Mouse (Mus musculus): ENCODE measurements around the gene Ghr.

Gene Ghr

DNA sequence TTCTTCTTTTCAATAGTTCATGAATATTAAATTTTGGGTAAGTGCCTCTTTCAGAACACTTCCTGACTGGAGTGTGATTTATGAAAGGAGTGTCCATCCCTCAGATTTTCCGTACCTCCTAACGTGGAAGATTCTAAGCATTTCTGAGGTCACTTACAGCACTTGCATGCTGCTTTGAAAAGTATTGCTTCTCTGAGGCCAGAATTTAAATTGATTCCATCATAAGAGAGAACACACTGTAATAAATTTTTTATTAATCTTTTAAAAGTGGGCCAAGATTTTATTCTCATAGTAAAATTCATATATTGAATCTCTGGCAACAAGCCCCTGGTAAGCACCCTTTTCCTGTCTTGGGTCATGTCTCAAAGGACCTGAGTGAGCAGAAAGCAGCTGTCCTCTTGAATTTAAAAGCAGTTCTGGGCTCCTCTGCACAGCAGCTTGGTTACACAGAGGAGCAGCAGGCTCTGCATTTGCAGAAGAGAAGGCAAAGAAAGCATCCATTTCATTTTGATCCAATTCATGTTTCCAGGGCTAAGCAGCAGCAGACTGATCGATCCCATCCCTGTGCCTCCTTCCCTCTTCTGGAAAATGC, 46.9 kb downstream of the Ghr start:
- no peak for DNase-seq (ENCODE audit: low spot score)

GRCm38 (mm10) chr15:3514027-3514426, 69.3 kb downstream of the Ghr start:
- no peak for DNase-seq (ENCODE audit: low spot score)

DNA sequence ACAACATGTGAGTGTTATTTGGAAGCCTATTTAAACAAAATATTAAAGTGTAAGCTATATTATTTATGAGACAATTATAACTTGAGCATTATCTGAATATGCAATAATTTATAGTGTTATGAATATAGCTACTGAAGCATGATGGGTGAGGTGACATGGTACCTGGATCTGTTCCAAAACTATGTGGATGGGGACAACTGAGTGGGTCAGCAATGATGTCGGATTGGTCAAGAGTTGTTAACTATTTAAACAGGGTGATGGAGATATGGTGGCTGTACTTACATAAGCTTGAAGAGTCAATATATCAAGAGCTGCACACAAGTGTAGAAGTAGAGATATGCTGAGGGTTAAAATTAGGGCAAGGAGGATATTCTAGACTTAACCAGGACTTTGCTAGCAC, 70.9 kb downstream of the Ghr start:
- no peak for DNase-seq (ENCODE audit: low spot score)

- DNase-seq (ENCODE audit: low spot score) = no peak
These were observed 71.6 kb downstream of the Ghr start for GRCm38 (mm10) chr15:3511639-3512171.

DNA sequence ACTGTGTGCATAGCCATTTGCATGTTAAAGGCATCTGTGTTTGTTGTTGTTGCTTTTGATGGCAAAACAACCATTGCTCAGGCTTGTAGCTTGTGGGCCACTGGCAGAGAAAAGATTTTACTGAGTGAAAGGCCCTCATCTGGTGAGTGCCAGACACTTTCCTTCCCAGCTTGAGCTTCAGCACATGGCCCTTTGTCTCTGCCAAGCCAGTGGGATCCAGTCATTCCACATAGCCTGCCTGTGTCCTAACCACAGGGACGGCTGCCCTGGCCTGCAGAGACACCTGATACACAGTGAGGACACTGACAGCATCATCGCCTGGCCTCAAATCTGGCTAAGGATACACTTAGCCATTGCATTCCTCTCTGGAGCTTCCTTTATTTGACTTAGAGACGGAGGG, 74.2 kb downstream of the Ghr start:
- DNase-seq (ENCODE audit: low spot score) = peak; percentile 3

DNA sequence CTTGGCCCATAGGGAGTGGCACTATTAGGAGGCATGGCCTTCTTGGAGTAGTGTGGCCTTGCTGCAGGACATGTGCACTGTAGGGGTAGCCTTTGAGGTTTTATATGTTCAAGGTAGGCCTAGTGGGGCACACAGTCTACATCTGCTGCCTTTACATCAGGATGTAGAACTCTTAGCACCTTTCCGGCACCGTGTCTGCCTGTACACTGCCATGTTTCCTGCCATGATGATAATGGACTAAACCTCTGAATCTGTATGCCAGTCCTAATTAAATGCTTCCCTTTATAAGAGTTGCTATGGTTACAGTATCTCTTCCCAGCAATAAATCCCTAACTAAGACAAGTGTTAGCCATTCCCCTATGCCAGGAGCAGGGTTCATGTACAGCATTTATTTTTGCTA, 76.0 kb downstream of the Ghr start:
- DNase-seq (ENCODE audit: low spot score) = no peak

- no peak for DNase-seq (ENCODE audit: low spot score)
These were observed 78.6 kb downstream of the Ghr start for GRCm38 (mm10) chr15:3504700-3505099.

GRCm38 (mm10) chr15:3501683-3502082, 81.6 kb downstream of the Ghr start:
- no peak for DNase-seq (ENCODE audit: low spot score)

- no peak for DNase-seq (ENCODE audit: low spot score)
These were observed 84.3 kb downstream of the Ghr start for GRCm38 (mm10) chr15:3499020-3499419.

GRCm38 (mm10) chr15:3497946-3498580, 85.2 kb downstream of the Ghr start:
- no peak for DNase-seq (ENCODE audit: low spot score)

GRCm38 (mm10) chr15:3490868-3491267, 92.4 kb downstream of the Ghr start:
- DNase-seq (ENCODE audit: low spot score) = no peak

GRCm38 (mm10) chr15:3490011-3490410, 93.3 kb downstream of the Ghr start:
- no peak for DNase-seq (ENCODE audit: low spot score)

- no peak for DNase-seq (ENCODE audit: low spot score)
These were observed 94.1 kb downstream of the Ghr start for GRCm38 (mm10) chr15:3489180-3489579.

DNA sequence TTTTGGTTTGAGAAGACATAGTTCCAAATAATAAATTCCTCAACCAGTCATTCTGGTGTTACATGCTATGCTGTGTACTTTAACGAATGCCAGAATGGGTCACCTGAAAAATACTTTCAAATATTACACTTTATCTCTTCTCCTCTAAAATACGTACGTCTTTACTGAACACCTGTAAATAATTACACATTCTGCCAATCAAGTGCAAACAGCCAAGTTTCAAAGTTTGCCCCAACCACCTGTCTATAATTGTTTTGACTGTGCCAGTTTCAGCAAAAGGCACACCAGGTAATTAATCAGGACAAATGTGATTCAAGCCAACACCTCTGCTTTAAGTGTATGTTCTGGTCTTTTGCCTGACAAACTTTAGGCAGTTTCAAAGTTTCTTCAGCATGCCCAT, 94.7 kb downstream of the Ghr start:
- no peak for DNase-seq (ENCODE audit: low spot score)

- no peak for DNase-seq (ENCODE audit: low spot score)
These were observed 96.6 kb downstream of the Ghr start for GRCm38 (mm10) chr15:3486691-3487090.

- no peak for DNase-seq (ENCODE audit: low spot score)
These were observed 97.9 kb downstream of the Ghr start for GRCm38 (mm10) chr15:3485367-3485766.

DNA sequence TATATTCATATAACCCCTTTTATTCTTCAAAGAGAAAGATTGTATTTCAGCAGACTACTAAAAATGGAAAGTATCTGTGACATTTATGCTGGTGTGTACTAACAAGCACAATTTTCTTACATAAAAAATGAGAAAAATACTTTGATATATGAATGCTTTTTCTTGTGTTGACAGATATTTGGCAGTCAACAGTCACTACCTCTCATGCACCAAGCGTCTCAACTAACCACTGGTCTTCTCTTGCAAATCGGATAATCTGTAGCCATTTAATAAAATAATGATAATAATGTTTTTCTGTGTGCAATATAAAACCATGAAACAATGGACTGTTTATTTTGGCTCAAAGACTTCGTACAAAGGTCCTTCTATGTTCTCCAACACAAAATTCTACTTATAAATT, 99.8 kb downstream of the Ghr start:
- DNase-seq (ENCODE audit: low spot score) = no peak

- DNase-seq (ENCODE audit: low spot score) = no peak
These were observed 114.1 kb downstream of the Ghr start for GRCm38 (mm10) chr15:3469230-3469629.

DNA sequence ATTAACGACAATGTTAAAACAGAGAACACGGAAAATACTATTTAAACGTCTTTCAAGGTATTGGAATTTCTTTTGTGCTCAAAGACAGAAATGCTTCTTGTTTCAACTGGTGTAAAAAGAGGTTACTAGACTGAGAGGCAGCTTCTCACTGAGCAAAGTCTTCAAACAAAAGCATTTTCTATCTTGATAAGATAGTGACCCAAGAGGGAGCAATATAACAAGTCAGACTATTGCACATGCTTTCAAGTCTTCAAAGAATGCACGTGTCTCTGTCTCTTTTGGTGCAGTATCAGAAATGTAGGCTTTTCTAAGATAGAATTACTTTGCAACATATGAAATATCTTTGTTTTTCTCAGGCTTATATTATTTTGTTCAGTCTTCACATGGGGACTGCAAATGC, 116.7 kb downstream of the Ghr start:
- no peak for DNase-seq (ENCODE audit: low spot score)

GRCm38 (mm10) chr15:3464754-3465153, 118.5 kb downstream of the Ghr start:
- DNase-seq (ENCODE audit: low spot score) = no peak

DNA sequence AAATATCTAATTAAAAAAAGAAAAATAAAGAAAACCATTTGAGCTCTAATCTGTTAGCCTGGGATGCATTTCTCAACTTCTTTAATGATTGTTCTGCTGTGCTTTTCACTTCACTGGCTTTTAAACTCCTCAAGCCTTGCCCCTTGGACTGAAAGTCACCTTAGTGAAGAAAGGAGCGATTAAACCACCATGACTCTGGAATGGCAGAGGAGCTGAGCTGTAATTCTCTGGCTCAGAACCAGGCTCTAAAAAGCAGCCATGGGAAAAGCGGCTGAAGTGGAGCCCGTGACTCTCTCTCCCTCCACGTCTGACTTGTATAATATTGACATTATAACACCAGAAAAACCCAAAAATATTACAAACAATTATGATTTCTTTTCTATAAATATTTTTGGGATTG, 126.7 kb downstream of the Ghr start:
- no peak for DNase-seq (ENCODE audit: low spot score)

GRCm38 (mm10) chr15:3455572-3455971, 127.7 kb downstream of the Ghr start:
- no peak for DNase-seq (ENCODE audit: low spot score)

DNA sequence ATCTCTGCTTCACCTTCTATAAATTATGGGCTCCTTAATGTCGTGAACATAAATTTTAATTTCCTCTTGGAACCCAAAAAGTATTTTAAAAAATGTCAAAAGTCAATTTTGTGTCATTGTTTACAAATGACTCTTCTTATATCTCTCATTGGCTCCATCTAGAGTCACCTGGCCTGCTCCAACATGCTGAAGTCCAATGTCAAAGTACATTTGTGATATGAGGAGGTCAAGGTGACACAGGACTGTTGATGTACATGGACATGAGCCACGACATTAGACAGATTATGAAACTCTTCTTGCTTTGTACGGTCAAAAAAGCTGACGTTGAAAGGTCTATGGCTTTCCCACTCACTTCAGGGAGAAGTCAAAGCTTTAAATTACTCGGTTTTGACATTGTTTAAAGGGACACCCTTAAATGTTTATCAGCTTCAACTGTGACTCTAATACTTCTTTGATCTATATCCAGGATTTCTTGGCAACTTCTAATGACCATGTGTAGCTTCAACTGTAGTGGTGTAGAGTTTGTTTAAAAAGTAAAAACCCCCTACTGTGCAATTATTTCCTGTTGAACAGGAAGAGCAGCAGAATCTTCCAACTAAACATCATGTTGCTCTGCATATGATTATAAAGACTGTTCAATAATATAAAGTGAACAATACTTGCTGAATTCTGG, 131.1 kb downstream of the Ghr start:
- no peak for DNase-seq (ENCODE audit: low spot score)
